Mouse (Mus musculus): ENCODE results near the gene Zcchc13. TPM values are rescaled to one million over a fixed set of nuclear protein-coding genes. Genes with fewer than 3 reads are reported as not detected.

Gene Zcchc13
- total RNA-seq, 2 experiments from 2014 or later: not detected

- TF ChIP-seq CTCF (IDR thresholded peaks at IDR 0.05): no peak
- no peak overlapping the region for H3K4me3 ChIP-seq
- DNase-seq: no peak
- intact Hi-C loops (cut with DNase I): no loop called here
- H3K27ac ChIP-seq: no peak overlapping the region
These were observed 39.9 kb downstream of the Zcchc13 start for GRCm38 (mm10) chrX:103670245-103670644.

- Histone ChIP-seq H3K27ac (no peak overlapping the region), H3K4me3 (no peak overlapping the region)
- no peak for TF ChIP-seq CTCF (IDR thresholded peaks at IDR 0.05)
- intact Hi-C loops (cut with DNase I): loop anchor here (2.0 kb wide), 1 partner anchor 189 kb away; no protein-coding TSS in a partner anchor
- no peak for DNase-seq
These were observed 43.4 kb downstream of the Zcchc13 start for GRCm38 (mm10) chrX:103673761-103674160.

- peak; percentile 49 for TF ChIP-seq CTCF (IDR thresholded peaks at IDR 0.05)
- no peak overlapping the region for H3K27ac ChIP-seq
- no peak overlapping the region for H3K4me3 ChIP-seq
- intact Hi-C loops (cut with DNase I): loop anchor here (2.0 kb wide), 1 partner anchor 190 kb away; no protein-coding TSS in a partner anchor
- no peak for DNase-seq
These were observed 44.3 kb downstream of the Zcchc13 start for GRCm38 (mm10) chrX:103674674-103675073.

Other genes starting within 250 kb of the Zcchc13 start
- gene Tsx, start 216.1 kb upstream of the Zcchc13 start, total RNA-seq (2021): not detected
- gene Gm26992, start 208.6 kb upstream of the Zcchc13 start, total RNA-seq (2021): not detected
- gene Slc16a2, start 191.4 kb downstream of the Zcchc13 start, total RNA-seq (2021): 1 to 10 TPM; 1.5 to 6.0 TPM